In the genomic region with DNA sequence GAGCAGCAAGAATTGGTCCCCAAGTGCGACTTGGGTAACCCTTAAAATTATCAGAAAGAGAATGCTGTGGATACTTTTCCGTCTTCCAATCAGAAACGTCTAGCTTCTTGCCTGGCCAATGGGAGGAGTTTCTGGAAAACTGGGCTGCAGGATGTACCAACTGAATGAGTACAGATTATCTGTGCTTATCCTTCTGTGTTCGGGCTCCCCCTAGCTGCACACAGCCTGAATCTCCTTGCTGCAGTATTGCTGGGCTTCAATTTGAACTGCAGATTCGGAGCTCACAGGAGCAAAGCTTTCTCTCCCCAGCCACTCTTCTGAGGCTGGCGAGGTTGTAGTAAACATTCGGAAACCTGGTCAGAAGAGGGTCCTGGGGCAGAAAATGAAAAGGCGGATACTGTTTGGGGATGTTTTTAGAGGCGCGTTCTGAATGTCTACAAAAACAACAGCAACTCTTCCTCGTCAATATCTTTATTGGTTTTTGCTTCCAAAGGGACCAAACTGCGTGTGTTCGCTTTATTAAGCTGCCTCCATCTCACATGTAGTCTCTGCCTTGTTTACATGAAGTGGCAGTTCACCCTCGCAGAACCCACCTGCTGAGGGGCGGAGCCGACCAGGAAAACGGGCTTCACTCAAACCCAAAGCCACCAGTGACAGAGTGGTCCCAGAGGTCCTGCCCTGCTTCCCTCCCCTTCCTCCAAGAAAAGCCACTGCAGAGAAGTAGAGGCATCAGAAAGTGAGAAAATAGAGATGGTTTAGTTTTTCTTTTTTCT, we compare ENCODE assay signal across 8 mouse cellular contexts.
A peak's percentile ranks its signal among the peaks of the same experiment; 100 is the strongest.
DNase-seq lines count a peak whose midpoint lies in the region; ATAC-seq lines count a peak whose summit lies in the region.

No protein-coding gene starts in this region.

- peak overlapping the region; percentile 33; the same call in 1 of the 2 replicates for H3K9ac ChIP-seq in embryonic facial prominence, embryonic 11.5 days (replicated peaks; ENCODE audit: low read length)
- H3K9ac ChIP-seq in midbrain, embryonic 13.5 days (replicated peaks), result 0 out of 2 replicates have a peak overlapping the region, but pooled peaks have one; percentile 30

- H3K4me1 ChIP-seq in embryonic facial prominence, embryonic 11.5 days (ENCODE audit: control insufficient read depth, insufficient read depth, low read length), result no peaks in the 10 kb centered on the region
- peaks cover 7% of the 10 kb centered on the region; the same call in 1 of the 2 replicates for H3K4me1 ChIP-seq in midbrain, embryonic 13.5 days (replicated peaks)

- H3K36me3 ChIP-seq in embryonic facial prominence, embryonic 11.5 days (replicated peaks; ENCODE audit: control insufficient read depth, insufficient read depth, low read depth, low read length), result no peaks in the 10 kb centered on the region
- no peaks in the 10 kb centered on the region for H3K36me3 ChIP-seq in midbrain, embryonic 13.5 days

- H3K4me2 ChIP-seq in embryonic facial prominence, embryonic 11.5 days (ENCODE audit: low read depth, low read length), result peak overlapping the region; percentile 44
- peak overlapping the region; percentile 48 for H3K4me2 ChIP-seq in midbrain, embryonic 13.5 days (replicated peaks)

- H3K27me3 ChIP-seq in embryonic facial prominence, embryonic 11.5 days (ENCODE audit: control insufficient read depth, insufficient read depth, low read length), result no peaks in the 10 kb centered on the region
- H3K27me3 ChIP-seq in midbrain, embryonic 13.5 days, result 0 out of 2 replicates have a peak, but pooled peaks cover 2% of the 10 kb centered on the region

- intact Hi-C loops in left cerebral cortex, postnatal 36 days (cut with DNase I), result loop anchor here (5.0 to 10.0 kb wide), 4 partner anchors 231 to 983 kb away; partner anchors contain the start of gene Lsamp

- DNase-seq in adrenal gland, postnatal 14 days, result peak; percentile 82
- DNase-seq in embryonic facial prominence, embryonic 11.5 days (ENCODE audit: low spot score), result peak; percentile 87
- DNase-seq in heart, adult 18-20 months, result peak; percentile 30 to 64
- DNase-seq in kidney, adult 18-20 months, result peak; percentile 63
- peak; percentile 77 to 85 for DNase-seq in left cerebral cortex, postnatal 36 days (ENCODE audit: low spot score in 2 of 2)
- peak; percentile 92 for DNase-seq in telencephalon, adult 2 months (ENCODE audit: low read depth, low spot score)

- H3K9me3 ChIP-seq in embryonic facial prominence, embryonic 11.5 days (replicated peaks; ENCODE audit: control insufficient read depth, low read length), result no peaks in the 10 kb centered on the region
- no peaks in the 10 kb centered on the region for H3K9me3 ChIP-seq in midbrain, embryonic 13.5 days

- no peak overlapping the region for H3K27ac ChIP-seq in embryonic facial prominence, embryonic 11.5 days (replicated peaks; ENCODE audit: low read depth, low read length)
- H3K27ac ChIP-seq in midbrain, embryonic 13.5 days, result 0 out of 2 replicates have a peak overlapping the region, but pooled peaks have one; percentile 19

- 17% methylated on average over 17 of the region's 17 CpGs for WGBS in embryonic facial prominence, embryonic 11.5 days
- 16% methylated on average over 17 of the region's 17 CpGs for WGBS in midbrain, embryonic 13.5 days

- peak overlapping the region; percentile 17; the same call in 1 of the 2 replicates for H3K4me3 ChIP-seq in embryonic facial prominence, embryonic 11.5 days (ENCODE audit: low read depth, low read length)
- H3K4me3 ChIP-seq in midbrain, embryonic 13.5 days (replicated peaks), result peak overlapping the region; percentile 28

- peak; percentile 92 for ATAC-seq in embryonic facial prominence, embryonic 11.5 days (replicated peaks; ENCODE audit: insufficient number of reproducible peaks, low FRiP score, low TSS enrichment, low read depth)
- peak; percentile 98 for ATAC-seq in midbrain, embryonic 13.5 days
- ATAC-seq in granulocyte monocyte progenitor cell, adult 5-6 weeks (replicated peaks; ENCODE audit: poor library complexity, severe bottlenecking), result no peak
